Mouse (Mus musculus): Measurements from ENCODE around the gene Elp1.

The Elp1 gene

GRCm38 (mm10) chr4:56767861-56768284 lies 34.3 kb downstream of the Elp1 start:
- no peak for DNase-seq

- DNase-seq = no peak
Observed at GRCm38 (mm10) chr4:56757693-56758092, 44.4 kb downstream of the Elp1 start.

GRCm38 (mm10) chr4:56756966-56757600 lies 45.0 kb downstream of the Elp1 start:
- DNase-seq = no peak

DNA sequence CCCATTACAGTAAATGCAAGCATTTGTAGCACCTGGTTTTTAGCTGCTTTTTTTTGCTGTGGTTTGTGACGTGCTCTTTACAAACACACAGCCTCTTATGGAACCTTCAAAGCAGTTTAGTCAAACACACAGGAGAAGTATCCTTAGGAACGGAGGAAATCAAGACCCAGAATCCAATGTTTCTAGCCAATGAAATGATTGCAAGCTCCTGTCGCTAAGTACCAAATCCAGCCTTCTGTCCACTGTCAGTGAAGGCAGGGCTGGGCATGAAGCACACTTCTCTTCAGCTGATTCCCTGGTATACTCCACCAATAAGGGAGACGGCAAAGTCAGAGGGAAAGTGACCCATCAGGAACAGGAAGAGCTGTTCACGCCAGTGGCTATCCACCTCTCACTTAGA lies 46.1 kb downstream of the Elp1 start:
- DNase-seq = no peak

GRCm38 (mm10) chr4:56747456-56747855 lies 54.7 kb downstream of the Elp1 start:
- DNase-seq = no peak

- no peak for DNase-seq
Observed at GRCm38 (mm10) chr4:56746345-56746744, 55.8 kb downstream of the Elp1 start.

GRCm38 (mm10) chr4:56743363-56744195 lies 58.6 kb downstream of the Elp1 start, which contains the start of gene Actl7a:
TSS of gene Actl7a (plus strand) at chr4:56743413.
- DNase-seq = no peak

DNA sequence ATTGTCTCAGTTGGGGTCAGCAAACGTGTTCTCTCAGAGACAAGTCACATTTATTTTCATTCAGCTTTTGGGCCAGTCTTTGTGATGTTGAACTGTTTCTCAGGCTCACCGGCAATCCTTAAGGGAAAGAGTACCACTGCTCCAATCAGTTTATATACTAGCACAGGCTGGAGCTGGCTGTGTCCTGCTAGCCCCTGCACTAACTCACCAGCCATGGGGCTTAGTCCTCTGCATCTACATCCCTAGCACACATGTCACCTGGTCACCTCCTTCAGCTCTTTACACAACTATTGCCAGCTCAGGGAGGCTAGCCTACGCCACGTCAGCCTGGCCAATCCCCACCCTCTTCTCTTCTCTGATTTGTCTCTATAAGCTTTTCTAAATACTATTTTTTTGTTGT lies 59.4 kb downstream of the Elp1 start:
- no peak for DNase-seq

DNA sequence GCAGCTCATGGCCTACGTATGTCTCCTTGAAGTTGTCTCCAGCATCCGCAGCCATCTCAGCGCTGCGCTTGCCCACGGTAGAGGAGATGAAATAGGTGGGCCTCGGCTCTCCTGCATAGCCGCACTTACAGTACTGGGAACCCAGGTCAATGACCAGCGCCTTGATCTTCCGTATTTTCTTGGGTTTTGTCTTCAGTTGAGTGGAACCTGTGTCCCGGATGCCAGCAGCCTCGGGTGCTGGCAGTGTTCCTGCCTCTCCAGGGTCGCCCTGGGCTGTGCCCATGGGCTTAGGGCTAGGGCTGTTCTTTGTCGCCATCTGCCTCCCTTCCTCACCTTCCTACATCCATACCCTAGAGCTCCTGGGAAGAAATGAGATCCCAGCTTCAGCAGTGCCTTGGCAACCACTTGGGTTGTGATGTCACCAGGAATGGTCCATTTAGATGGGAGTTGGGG lies 61.1 kb downstream of the Elp1 start, which contains the start of gene Actl7b:
TSS of gene Actl7b (minus strand) at position 403 of the 453 bp plus-strand sequence.
- no peak for DNase-seq

GRCm38 (mm10) chr4:56740611-56741010 lies 61.5 kb downstream of the Elp1 start:
- no peak for DNase-seq

- DNase-seq = no peak
Observed at GRCm38 (mm10) chr4:56740020-56740485, 62.1 kb downstream of the Elp1 start, which contains the start of gene Gm26657. TSS of gene Gm26657 (plus strand) at chr4:56740070.

DNA sequence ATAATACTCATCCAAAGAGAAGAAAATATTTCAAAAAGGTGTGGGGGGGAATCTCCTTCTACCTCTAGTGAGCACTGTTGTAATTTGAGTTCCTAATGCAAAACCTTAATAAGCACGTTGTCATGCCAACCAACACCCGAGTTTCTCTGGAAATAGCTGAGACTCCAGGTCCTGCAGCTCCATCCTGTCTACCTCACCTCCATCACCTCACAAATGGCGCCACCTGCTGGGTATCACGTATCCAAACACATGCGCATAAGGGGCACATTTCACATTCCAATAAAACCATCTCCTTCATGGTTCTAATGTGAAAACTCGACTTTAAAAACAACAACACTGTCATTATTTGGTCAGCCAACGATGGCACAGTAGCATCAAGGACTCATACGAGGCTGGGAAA lies 76.3 kb downstream of the Elp1 start:
- DNase-seq = no peak

GRCm38 (mm10) chr4:56723237-56723636 lies 78.9 kb downstream of the Elp1 start:
- DNase-seq = no peak

DNA sequence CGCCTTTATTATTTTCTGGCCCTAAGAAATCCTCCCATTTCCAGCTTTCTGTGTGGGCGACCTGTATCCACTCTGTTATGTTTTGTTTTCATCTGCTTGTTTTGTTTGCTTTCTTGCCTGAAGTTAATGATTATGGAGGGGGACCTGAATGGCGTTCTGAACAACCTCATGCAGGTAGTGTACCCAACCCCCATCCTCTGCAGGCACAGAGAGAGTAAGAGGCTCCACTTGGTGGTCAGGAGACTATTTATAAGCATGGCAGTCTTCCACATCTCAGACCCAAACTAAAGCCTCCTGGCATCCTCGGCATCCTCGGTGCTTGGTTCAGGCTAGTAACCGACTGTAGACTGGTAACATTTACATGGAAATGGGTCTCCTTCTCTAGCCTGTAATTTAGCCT lies 79.8 kb downstream of the Elp1 start:
- DNase-seq = no peak

DNA sequence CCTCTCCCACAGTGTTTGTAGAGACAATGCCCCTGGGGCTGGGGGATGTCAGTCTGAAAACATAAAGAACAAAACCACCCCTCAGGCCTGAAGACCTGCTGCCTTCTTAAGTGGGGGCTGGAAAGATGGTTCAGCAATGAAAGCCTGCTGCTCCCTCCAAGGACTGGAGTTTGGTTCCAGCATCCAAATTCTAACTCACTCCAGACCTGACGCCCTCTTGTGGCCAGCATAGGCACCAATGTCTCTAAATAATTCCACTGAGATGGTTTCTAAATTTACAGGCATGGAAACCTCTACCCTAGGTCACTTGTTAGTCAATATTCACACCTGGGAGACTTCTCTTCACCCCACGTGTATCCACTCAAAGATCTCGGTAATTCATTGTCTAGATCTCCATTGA lies 80.7 kb downstream of the Elp1 start:
- DNase-seq = no peak

DNA sequence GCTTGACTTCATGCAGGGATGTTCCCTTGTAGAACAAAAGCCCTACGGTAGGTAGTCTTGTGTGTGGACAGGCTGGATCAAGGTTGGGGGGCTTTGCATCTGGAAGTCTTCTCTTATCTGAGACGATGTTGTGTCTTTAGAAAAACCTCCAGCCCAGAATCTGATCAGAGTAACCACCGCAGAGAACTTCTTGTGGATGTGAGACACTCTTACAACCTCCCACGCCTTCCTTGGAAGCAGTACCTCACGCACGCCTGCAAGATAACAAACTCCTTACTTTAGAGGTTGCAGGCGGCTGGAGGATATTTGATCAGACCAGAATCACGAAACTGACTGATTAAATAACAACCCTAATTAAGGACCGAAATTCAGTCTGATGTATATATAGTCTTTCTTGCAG lies 81.7 kb downstream of the Elp1 start:
- no peak for DNase-seq

DNA sequence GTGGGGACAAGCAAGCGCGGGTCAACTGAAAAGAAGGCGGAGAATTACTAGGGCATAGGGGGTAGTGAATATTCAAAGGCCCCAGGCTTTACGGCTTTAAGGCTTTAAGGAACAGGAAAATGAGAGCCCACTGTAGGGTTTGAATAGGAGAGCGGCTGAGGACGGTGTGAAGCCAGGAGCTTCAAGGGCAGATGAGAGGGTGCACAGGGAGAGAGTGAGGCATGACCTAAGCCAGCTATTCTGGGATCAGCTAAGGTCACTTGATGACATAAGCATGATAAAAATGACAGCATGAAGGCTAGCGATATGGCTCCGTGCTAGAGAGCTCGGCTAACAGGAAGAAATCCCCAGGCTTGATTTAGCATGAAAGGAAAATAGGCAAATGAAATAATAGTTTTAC lies 82.7 kb downstream of the Elp1 start:
- no peak for DNase-seq

DNA sequence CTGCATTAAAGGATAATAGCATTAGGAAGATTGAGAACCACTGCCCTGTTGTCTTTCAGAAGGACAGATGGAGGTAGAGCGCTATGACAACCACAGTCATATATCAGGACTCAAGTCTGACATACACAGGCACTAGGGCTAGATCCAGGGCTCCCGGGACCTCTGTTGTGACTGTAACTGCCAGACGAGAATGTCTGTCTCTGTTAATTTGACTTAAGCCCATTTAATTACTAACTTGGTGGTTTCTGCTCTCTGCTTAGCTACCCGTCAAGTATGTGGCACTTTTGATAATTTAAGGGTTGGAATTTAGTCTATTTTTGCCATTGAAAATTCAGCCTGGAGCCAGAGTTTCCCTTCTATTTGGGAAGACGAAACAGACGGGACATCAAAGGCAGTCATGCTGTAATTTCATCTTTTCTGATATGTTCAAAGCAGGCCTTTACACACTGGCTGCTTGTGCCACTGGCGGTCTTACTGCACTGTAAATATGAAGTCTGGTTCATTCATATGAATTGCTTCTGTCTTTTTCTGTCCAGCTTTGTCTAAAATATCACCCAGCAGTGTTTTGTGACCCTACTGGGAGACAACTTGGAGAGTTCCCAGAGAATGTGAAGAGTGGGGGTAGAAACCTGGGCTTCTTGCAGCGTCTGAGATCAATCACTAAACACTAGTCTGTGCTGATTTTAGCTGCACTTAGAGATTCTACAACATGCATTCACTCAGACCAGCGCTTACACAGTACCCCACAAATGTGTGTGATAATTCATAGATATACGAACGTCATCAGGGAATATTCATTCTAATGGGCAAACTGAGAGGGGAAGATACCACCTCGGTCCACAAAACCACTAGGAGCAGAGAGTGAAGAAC lies 83.3 kb downstream of the Elp1 start:
- no peak for DNase-seq

GRCm38 (mm10) chr4:56717932-56718331 lies 84.2 kb downstream of the Elp1 start:
- DNase-seq = no peak

DNA sequence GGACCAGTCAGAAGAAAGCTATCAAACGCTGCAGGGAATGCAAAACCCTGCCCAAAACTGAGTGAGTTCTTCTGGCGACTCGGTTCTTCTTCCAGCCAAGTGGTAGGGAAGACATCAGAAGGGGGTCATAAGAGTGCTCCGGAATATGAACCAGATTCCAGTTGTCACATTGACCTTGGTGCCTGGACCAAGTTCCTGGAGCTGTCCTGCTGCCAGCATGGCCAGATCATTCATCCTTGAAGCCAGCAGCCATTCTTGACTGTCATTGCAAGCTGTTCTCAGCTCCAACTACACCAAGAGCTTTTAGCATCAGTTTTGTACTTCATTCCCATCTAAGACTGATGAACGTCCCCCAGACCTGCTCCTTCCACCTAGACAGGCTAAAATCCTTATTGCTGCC lies 85.3 kb downstream of the Elp1 start:
- DNase-seq = no peak

- DNase-seq = no peak
Observed at GRCm38 (mm10) chr4:56713155-56713554, 89.0 kb downstream of the Elp1 start.

DNA sequence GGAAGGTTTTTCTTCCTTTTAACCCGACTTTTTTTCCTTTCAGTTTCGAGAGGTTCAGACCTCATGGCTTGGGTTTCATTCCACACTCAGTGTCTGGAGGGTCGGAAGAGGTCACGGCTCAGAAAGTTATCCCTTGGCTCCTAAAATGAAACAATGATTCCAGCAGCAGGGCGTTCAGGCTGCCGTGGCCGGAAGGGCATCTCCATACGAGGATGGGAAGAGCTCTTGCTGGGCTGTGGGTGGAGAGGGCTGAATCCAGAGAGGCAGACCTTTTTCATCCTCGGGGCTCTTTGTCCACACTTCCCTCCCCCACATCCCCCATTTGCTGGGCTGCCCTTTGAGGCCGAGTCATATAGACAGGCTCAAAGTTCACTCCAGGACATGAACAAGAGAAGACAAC lies 99.9 kb downstream of the Elp1 start:
- no peak for DNase-seq

Data from cerebellum, adult 11-12 months (tissue).